Mouse (Mus musculus) heart, postnatal 0 days (tissue): ENCODE results near the gene 6030468B19Rik. TPM values are rescaled to one million over a fixed set of nuclear protein-coding genes. Genes with fewer than 3 reads are reported as not detected.

ENCODE experiments used
- ATAC-seq: fragments of 200-750 bp; cut with Nextera tagmentation; 2 replicates; pipeline ENCODE4 v1.8.0; 2017; ENCODE audit warnings: low read depth, moderate number of reproducible peaks, moderate library complexity; ENCODE audit not compliant: insufficient read depth
- DNase-seq: peaks from one replicate; pipeline ENCODE4 v3.0.0-alpha.2; 2016; ENCODE audit warnings: low spot score
- H3K27ac ChIP-seq: fragments of 300-500 bp; sonication (generic); 2 replicates; pipeline ENCODE4 v1.5.1; 2014; ENCODE audit warnings: low read depth, mild to moderate bottlenecking
- H3K27me3 ChIP-seq: fragments of 300-500 bp; sonication (generic); 2 replicates; pipeline ENCODE4 v1.6.1; 2014; ENCODE audit warnings: low read length, mixed read lengths; ENCODE audit not compliant: control insufficient read depth, insufficient read depth
- H3K36me3 ChIP-seq: fragments of 300-500 bp; sonication (generic); replicated peaks from 2 replicates; pipeline ENCODE4 v1.6.1; 2014; ENCODE audit warnings: low read length, mixed read lengths; ENCODE audit not compliant: control insufficient read depth, insufficient read depth
- H3K4me1 ChIP-seq: fragments of 300-500 bp; sonication (generic); 2 replicates; pipeline ENCODE4 v1.6.1; 2014; ENCODE audit warnings: antibody characterized with exemption; ENCODE audit not compliant: control insufficient read depth, insufficient read depth
- H3K4me2 ChIP-seq: fragments of 300-500 bp; sonication (generic); 2 replicates; pipeline ENCODE4 v1.6.1; 2014; ENCODE audit warnings: low read depth, mild to moderate bottlenecking, low read length, moderate library complexity
- H3K4me3 ChIP-seq: fragments of 300-500 bp; sonication (generic); 2 replicates; pipeline ENCODE4 v1.5.1; 2014; ENCODE audit warnings: low read depth, low read length
- H3K9ac ChIP-seq: fragments of 300-500 bp; sonication (generic); replicated peaks from 2 replicates; pipeline ENCODE4 v1.6.1; 2014; ENCODE audit warnings: low read depth, low read length, mixed read lengths
- H3K9me3 ChIP-seq: fragments of 300-500 bp; sonication (generic); replicated peaks from 2 replicates; pipeline ENCODE4 v1.6.1; 2016; ENCODE audit warnings: low read length; ENCODE audit not compliant: control insufficient read depth
- CTCF ChIP-seq: IDR thresholded peaks from 2 replicates; pipeline ENCODE4 v1.5.1; 2016; ENCODE audit warnings: antibody characterized with exemption, control low read depth, low read depth
- EP300 ChIP-seq: IDR thresholded peaks from 2 replicates; pipeline ENCODE4 v1.6.1; 2016; ENCODE audit warnings: antibody characterized with exemption, low read depth
- WGBS: fragments of 180-500 bp; shearing (Covaris S2); extraction: QIAGEN DNeasy Blood & Tissue Kit; methylation state at CpG from one replicate; pipeline ENCODE4 v1.1.7; 2014; 5-methylcytosine and 5-hydroxymethylcytosine counted together
- polyA plus RNA-seq: library from polyadenylated mRNA; unstranded; fragments of >200 nt; fragmentation: Nextera tagmentation; extraction: Ambion mirVana; gene quantifications from 2 replicates; pipeline ENCODE4 v1.2.1, GENCODE M21; 2015
- total RNA-seq: library from RNA; depleted of rRNA; stranded (reverse); fragments of >200 nt; gene quantifications from 2 replicates; pipeline ENCODE4 v1.2.3, GENCODE M21; 2014; ENCODE audit warnings: low replicate concordance

The 6030468B19Rik gene
- total and polyA plus RNA-seq, 2 experiments from 2014 or later, result not detected

- Histone ChIP-seq H3K4me3 (peak overlapping the region; percentile 9; the same call in 1 of the 2 replicates), H3K4me1 (peaks cover 71% of the 10 kb centered on the region), H3K4me2 (peak overlapping the region; percentile 74), H3K36me3 (no peaks in the 10 kb centered on the region), H3K9ac (peak overlapping the region; percentile 27; the same call in 1 of the 2 replicates), H3K27me3 (no peaks in the 10 kb centered on the region), H3K27ac (peak overlapping the region; percentile 91), H3K9me3 (no peaks in the 10 kb centered on the region)
- DNase-seq (peak; percentile 75), ATAC-seq (no peak; the same call in 1 of the 2 replicates)
- no peak for TF ChIP-seq EP300
- no peak for TF ChIP-seq CTCF
- WGBS, result 30% methylated on average over 18 of the region's 18 CpGs
Measured at GRCm38 (mm10) chr11:117828149-117828887, 30.9 kb downstream of the 6030468B19Rik start.

GRCm38 (mm10) chr11:117828888-117829604 lies 31.6 kb downstream of the 6030468B19Rik start:
- H3K4me2 ChIP-seq, result no peak overlapping the region; the same call in 1 of the 2 replicates
- peak overlapping the region; percentile 91 for H3K27ac ChIP-seq
- 10% methylated on average over 9 of the region's 9 CpGs for WGBS
- H3K9me3 ChIP-seq, result no peaks in the 10 kb centered on the region
- TF ChIP-seq EP300, result no peak
- TF ChIP-seq CTCF, result no peak
- 0 out of 2 replicates have a peak overlapping the region, but pooled peaks have one; percentile 17 for H3K9ac ChIP-seq
- no peaks in the 10 kb centered on the region for H3K36me3 ChIP-seq
- no peaks in the 10 kb centered on the region for H3K27me3 ChIP-seq
- DNase-seq (peak; percentile 62), ATAC-seq (peak; percentile 22)
- peaks cover 66% of the 10 kb centered on the region for H3K4me1 ChIP-seq
- H3K4me3 ChIP-seq, result no peak overlapping the region

DNA sequence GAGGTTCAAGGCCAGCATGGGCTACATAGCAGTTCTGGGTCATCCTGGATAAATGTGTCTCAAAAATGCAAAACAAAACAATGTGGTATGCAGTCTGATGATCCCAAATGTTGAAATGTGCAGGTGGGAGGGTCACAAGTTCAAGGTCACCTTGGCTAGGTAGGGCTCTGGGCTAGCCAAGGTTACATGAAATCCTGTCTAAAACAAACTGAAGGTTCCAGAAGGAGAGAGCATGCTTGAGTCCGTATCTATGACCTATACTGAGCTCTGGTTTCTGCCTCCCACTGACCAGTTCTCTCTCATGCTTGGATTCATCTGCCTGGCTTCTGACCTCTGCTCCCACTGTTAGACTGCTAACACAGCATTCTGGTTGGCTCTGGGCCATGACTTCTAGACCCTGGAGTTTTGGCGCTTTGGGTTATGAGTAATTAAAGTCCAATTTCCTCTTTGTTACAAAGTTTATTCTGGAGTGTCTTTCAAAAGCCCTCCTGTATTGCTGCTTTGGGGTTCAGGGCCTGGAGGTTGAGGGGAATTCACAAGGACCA lies 32.3 kb downstream of the 6030468B19Rik start:
- TF ChIP-seq EP300, result no peak
- no peak for TF ChIP-seq CTCF
- Histone ChIP-seq H3K27me3 (no peaks in the 10 kb centered on the region), H3K4me1 (peaks cover 62% of the 10 kb centered on the region), H3K36me3 (no peaks in the 10 kb centered on the region), H3K4me3 (no peak overlapping the region), H3K9me3 (no peaks in the 10 kb centered on the region), H3K4me2 (no peak overlapping the region), H3K9ac (0 out of 2 replicates have a peak overlapping the region, but pooled peaks have one; percentile 21), H3K27ac (peak overlapping the region; percentile 91)
- WGBS, result 37% methylated on average over 2 of the region's 2 CpGs
- DNase-seq (no peak), ATAC-seq (no peak)

DNA sequence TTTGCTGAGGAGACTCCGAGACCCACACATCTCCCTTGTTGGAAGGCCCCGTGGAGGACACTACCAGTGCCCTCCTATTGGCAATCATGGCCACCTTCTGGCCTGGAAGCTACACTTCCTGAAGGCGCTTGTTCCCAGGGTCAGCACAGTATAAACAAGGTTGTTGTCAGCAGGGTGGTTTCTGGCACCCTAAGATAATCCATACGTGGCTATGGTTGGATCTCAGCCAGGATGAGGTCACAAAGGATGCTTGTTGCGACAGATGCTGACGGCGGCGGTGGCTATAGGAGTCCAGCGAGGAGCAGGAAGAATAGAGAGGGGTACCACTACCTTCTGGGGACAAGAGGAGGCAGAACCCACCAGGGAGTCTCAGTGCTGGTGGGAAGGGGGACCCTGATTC lies 32.9 kb downstream of the 6030468B19Rik start:
- no peaks in the 10 kb centered on the region for H3K36me3 ChIP-seq
- H3K4me1 ChIP-seq, result peaks cover 55% of the 10 kb centered on the region
- no peak overlapping the region for H3K4me3 ChIP-seq
- no peaks in the 10 kb centered on the region for H3K27me3 ChIP-seq
- H3K4me2 ChIP-seq, result no peak overlapping the region
- DNase-seq, result no peak
- TF ChIP-seq CTCF (no peak), EP300 (no peak)
- peak overlapping the region; percentile 91 for H3K27ac ChIP-seq
- no peak for ATAC-seq
- WGBS, result 47% methylated on average over 9 of the region's 9 CpGs
- 0 out of 2 replicates have a peak overlapping the region, but pooled peaks have one; percentile 21 for H3K9ac ChIP-seq
- no peaks in the 10 kb centered on the region for H3K9me3 ChIP-seq
